Mouse (Mus musculus) neural tube, embryonic 14.5 days (tissue): Measurements from ENCODE around the gene Rab11a. TPM values are rescaled to one million over a fixed set of nuclear protein-coding genes. Genes with fewer than 3 reads are reported as not detected.
"Not testable (repeated sequence)": the region's sequence is repeated elsewhere in the genome, so short reads cannot be mapped to it uniquely, and the experiment has no call there.

Experiments used
- ATAC-seq: fragments of 200-750 bp; cut with Nextera tagmentation; 2 replicates; pipeline ENCODE4 v1.8.0; 2017; ENCODE audit warnings: low read depth, mild to moderate bottlenecking, moderate TSS enrichment, moderate library complexity
- H3K27ac ChIP-seq: fragments of 300-500 bp; sonication (generic); 2 replicates; pipeline ENCODE4 v1.5.1; 2014; ENCODE audit warnings: low read depth, mild to moderate bottlenecking, control low read depth, low read length, moderate library complexity, mixed read lengths
- H3K27me3 ChIP-seq: fragments of 300-500 bp; sonication (generic); 2 replicates; pipeline ENCODE4 v1.6.1; 2014; ENCODE audit warnings: low read length; ENCODE audit not compliant: control insufficient read depth, insufficient read depth
- H3K36me3 ChIP-seq: fragments of 300-500 bp; sonication (generic); 2 replicates; pipeline ENCODE4 v1.6.1; 2014; ENCODE audit warnings: low read length, mixed read lengths; ENCODE audit not compliant: control insufficient read depth, insufficient read depth
- H3K4me1 ChIP-seq: fragments of 300-500 bp; sonication (generic); 2 replicates; pipeline ENCODE4 v1.6.1; 2014; ENCODE audit warnings: low read length; ENCODE audit not compliant: control insufficient read depth, insufficient read depth
- H3K4me2 ChIP-seq: fragments of 300-500 bp; sonication (generic); 2 replicates; pipeline ENCODE4 v1.6.1; 2014; ENCODE audit warnings: mild to moderate bottlenecking, low read depth, low read length, control low read depth
- H3K4me3 ChIP-seq: fragments of 300-500 bp; sonication (generic); 2 replicates; pipeline ENCODE4 v1.5.1; 2014; ENCODE audit warnings: low read depth, low read length, control low read depth, mixed read lengths
- H3K9ac ChIP-seq: fragments of 300-500 bp; sonication (generic); replicated peaks from 2 replicates; pipeline ENCODE4 v1.6.1; 2014; ENCODE audit warnings: low read depth, mild to moderate bottlenecking, control low read depth, low read length, mixed read lengths
- H3K9me3 ChIP-seq: fragments of 300-500 bp; sonication (generic); 2 replicates; pipeline ENCODE4 v1.6.1; 2016; ENCODE audit warnings: low read length; ENCODE audit not compliant: control insufficient read depth
- WGBS: fragments of 180-500 bp; shearing (Covaris S2); extraction: QIAGEN DNeasy Blood & Tissue Kit; methylation state at CpG from one replicate; pipeline ENCODE4 v1.1.7; 2014; 5-methylcytosine and 5-hydroxymethylcytosine counted together
- polyA plus RNA-seq: library from polyadenylated mRNA; unstranded; fragments of >200 nt; fragmentation: Nextera tagmentation; extraction: Ambion mirVana; gene quantifications from 2 replicates; pipeline ENCODE4 v1.2.1, GENCODE M21; 2014

Gene Rab11a
- polyA plus RNA-seq, 1 experiment from 2014 or later = 457 TPM

DNA sequence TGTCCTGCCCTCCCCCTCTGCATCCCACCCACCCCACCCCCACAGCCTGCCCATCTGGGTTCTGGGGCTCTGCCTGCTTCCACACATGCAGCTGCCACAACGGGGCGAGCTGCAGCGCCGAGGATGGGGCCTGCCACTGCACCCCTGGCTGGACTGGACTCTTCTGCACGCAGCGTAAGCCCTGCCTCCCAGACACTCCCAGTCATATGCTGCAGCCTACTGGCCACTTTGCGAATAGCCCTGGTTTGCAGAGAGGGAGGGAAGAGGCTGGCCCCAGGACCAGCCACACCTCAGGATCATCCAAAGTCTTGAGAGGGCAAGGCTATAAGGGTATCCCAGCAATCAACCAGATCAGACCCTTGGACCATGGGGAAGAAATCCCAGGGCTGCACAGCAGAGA, 46.4 kb downstream of the Rab11a start:
- H3K4me2 ChIP-seq = no peak overlapping the region
- peaks cover 7% of the 10 kb centered on the region; the same call in 1 of the 2 replicates for H3K36me3 ChIP-seq
- H3K9me3 ChIP-seq = no peaks in the 10 kb centered on the region
- no peak overlapping the region for H3K4me3 ChIP-seq
- 5% methylated on average over 7 of the region's 7 CpGs for WGBS
- H3K27ac ChIP-seq = no peak overlapping the region
- H3K27me3 ChIP-seq = no peaks in the 10 kb centered on the region
- H3K4me1 ChIP-seq = no peaks in the 10 kb centered on the region
- peak; percentile 74; the same call in 1 of the 2 replicates for ATAC-seq
- H3K9ac ChIP-seq = peak overlapping the region; percentile 5; the same call in 1 of the 2 replicates

DNA sequence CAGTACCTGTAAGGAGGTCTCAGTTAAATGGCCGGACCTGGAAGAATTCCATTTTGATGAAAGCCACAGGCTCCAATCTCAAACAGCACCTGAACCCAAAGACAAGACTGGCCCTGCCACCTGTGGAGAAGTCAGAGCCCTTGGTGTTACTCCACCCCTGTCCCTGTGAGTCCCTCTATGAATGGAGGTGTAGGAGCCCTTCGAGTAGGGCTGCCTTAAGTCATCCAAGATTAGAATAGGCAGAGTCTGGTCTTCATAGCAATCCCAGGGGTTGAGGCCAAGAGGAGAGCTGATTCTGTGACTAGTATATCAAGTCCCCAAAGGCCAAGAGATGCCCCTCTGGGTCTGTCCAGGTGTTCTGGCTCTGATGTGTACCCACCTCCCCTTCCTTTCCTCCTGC, 46.8 kb downstream of the Rab11a start:
- no peak overlapping the region for H3K4me2 ChIP-seq
- H3K36me3 ChIP-seq = peaks cover 7% of the 10 kb centered on the region; the same call in 1 of the 2 replicates
- H3K4me3 ChIP-seq = no peak overlapping the region
- WGBS = 85% methylated on average over 2 of the region's 2 CpGs
- H3K9ac ChIP-seq = peak overlapping the region; percentile 5; the same call in 1 of the 2 replicates
- H3K4me1 ChIP-seq = no peaks in the 10 kb centered on the region
- ATAC-seq = 0 out of 2 replicates have a peak, but pooled peaks have one; percentile 12
- no peaks in the 10 kb centered on the region for H3K9me3 ChIP-seq
- no peak overlapping the region for H3K27ac ChIP-seq
- no peaks in the 10 kb centered on the region for H3K27me3 ChIP-seq

DNA sequence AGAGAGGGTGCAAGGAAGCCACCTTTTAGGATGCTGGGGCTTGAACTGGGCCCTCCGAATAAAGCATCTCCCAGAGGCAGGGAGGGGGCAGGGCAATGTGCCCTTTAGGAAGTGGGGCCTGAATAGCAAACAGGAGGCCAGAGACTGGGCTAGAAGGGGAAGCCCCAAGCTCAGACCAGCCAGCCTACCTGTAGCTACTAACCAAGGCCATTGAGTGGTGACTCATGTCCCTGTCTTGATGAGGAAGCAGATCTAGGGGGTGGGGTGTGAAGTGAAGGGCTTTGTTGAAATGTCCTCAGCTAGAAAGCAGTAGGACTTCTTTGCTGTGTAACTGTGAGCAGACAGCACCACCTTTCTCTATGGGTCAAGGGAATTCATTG, 49.6 kb downstream of the Rab11a start:
- WGBS = 70% methylated on average over 1 of the region's 1 CpGs
- Histone ChIP-seq H3K4me3 (no peak overlapping the region), H3K27ac (no peak overlapping the region), H3K9ac (no peak overlapping the region), H3K4me1 (no peaks in the 10 kb centered on the region), H3K36me3 (no peaks in the 10 kb centered on the region), H3K4me2 (no peak overlapping the region), H3K9me3 (no peaks in the 10 kb centered on the region), H3K27me3 (no peaks in the 10 kb centered on the region)
- no peak for ATAC-seq

DNA sequence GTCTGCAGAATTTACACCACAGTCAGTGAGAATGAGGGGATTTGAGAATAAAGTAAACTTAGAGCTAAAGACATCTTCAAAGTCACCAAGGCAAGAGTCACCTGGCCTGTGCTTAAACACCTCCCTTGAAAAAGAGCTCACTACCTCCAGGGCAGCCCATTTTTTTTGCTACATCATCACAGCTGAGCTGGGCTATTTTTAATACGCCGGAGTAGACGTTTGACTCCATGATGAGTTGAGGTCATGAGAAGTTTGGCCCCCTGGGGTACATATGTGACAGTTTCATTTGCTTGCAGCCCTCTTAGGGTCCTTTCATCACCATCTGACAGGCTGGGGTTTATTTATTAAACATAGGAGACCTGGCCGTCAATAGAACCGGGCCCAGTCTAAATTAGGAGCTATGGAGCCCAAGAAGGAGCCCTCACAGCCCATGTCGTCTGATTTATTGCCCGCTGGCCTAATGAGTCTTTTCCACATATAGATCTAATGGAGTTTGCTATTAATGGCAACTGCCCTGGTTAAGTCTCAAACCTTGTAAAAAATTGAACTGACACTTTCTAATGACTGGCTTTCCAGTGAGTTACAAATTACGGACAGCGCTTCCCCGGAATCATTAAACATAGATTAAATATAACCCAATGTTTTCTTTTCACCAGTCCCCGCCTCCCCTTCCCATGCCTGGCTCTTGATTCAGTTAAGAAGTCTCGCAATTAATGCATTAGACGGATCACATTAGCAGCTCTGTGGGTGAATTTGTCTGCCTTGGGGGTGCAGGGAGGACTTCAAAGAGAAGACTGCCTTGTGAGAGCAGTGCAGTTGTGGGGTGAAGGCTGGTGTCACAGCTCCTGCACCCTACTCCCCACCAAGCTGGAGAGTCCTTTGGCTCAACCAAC, 50.2 kb downstream of the Rab11a start:
- 36% methylated on average over 13 of the region's 13 CpGs for WGBS
- Histone ChIP-seq H3K4me2 (no peak overlapping the region), H3K27me3 (no peaks in the 10 kb centered on the region), H3K4me3 (no peak overlapping the region), H3K9ac (no peak overlapping the region), H3K27ac (no peak overlapping the region), H3K9me3 (no peaks in the 10 kb centered on the region), H3K4me1 (no peaks in the 10 kb centered on the region), H3K36me3 (no peaks in the 10 kb centered on the region)
- ATAC-seq = no peak

DNA sequence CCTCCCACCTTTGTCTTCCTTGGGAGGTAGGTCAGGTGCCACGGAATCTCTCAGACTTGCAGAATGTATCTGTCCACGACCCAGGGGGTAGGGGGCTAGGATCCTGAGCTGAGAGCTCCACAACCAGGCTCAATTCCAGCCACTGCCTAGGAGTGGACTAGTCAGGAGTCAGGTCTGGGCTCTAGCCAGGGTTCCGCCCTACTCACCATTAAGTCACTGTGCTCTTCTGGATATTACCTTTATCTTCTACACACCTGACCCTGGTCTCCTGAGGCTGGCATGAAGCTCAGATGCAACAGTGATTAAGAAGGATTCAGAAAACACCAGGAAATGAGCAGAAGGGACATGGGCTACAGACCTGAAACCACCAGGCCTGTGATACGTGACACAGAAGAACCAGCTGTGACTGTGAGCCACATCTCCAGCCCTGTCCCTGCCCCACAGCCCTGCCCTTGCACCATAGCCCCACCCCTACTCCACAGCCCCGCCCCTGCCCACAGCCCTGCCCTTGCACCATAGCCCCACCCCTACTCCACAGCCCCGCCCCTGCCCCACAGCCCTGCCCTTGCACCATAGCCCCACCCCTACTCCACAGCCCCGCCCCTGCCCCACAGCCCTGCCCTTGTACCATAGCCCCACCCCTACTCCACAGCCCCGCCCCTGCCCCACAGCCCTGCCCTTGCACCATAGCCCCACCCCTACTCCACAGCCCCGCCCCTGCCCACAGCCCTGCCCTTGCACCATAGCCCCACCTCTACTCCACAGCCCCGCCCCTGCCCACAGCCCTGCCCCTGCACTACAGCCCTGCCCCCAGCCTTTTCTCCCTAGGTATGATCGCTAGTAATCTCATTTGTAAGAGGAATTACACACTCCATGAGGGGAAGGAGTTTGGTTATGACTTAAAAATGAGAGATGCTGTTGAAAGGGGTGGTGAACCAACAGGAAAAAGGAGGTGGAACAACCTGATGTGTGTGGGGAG, 65.9 kb downstream of the Rab11a start:
- not testable (repeated sequence) for H3K4me1 ChIP-seq, H3K9me3 ChIP-seq, H3K4me3 ChIP-seq, H3K4me2 ChIP-seq, H3K27me3 ChIP-seq, H3K27ac ChIP-seq, H3K9ac ChIP-seq, ATAC-seq, H3K36me3 ChIP-seq
- WGBS = 51% methylated on average over 6 of the region's 11 CpGs

DNA sequence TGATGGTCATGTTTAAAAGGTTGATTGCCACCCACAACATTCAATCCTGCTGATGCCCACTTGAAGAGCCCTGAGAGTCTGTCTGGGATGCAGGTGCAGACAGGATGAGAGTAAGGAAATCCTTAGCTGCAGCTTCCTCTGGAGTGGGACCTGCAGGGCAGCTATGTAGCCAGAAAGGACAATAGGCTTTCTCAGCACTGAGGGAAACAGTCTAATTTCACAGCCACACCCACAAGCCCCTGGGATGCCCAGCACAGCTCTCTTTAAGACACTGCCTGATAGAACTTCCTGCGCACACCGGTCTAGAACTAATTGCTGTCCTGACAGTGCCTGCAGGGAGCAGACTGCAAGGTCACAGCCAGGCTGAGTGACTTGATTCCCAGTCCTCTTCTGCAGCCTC, 69.6 kb downstream of the Rab11a start:
- Histone ChIP-seq H3K27ac (no peak overlapping the region), H3K4me3 (no peak overlapping the region), H3K9me3 (no peaks in the 10 kb centered on the region), H3K9ac (no peak overlapping the region), H3K27me3 (no peaks in the 10 kb centered on the region), H3K36me3 (no peaks in the 10 kb centered on the region), H3K4me2 (no peak overlapping the region), H3K4me1 (peaks cover 14% of the 10 kb centered on the region; the same call in 1 of the 2 replicates)
- 34% methylated on average over 2 of the region's 2 CpGs for WGBS
- no peak for ATAC-seq

DNA sequence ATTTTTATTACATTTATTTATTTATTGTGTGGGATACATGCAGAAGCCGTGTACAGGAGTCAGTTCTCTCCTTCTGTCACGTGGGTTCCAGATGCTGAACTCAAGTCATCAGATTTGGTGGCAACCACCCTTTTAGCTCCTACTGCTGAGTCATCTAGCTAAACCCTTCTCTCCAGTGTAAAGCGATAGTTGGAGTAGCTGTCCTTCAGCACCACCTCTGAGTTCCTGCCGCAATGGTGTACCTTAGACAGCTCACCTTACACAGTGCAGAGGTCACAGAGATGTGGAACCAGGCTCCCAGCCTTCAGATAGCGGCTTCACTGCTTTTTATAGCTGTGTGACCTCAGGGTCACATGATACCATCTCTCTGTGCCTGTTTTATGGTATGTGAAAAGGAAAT, 70.0 kb downstream of the Rab11a start:
- Histone ChIP-seq H3K4me1 (peaks cover 14% of the 10 kb centered on the region; the same call in 1 of the 2 replicates), H3K36me3 (no peaks in the 10 kb centered on the region), H3K4me3 (no peak overlapping the region), H3K27ac (no peak overlapping the region), H3K9me3 (no peaks in the 10 kb centered on the region), H3K4me2 (no peak overlapping the region), H3K27me3 (no peaks in the 10 kb centered on the region), H3K9ac (no peak overlapping the region)
- ATAC-seq = no peak
- 14% methylated on average over 5 of the region's 5 CpGs for WGBS

DNA sequence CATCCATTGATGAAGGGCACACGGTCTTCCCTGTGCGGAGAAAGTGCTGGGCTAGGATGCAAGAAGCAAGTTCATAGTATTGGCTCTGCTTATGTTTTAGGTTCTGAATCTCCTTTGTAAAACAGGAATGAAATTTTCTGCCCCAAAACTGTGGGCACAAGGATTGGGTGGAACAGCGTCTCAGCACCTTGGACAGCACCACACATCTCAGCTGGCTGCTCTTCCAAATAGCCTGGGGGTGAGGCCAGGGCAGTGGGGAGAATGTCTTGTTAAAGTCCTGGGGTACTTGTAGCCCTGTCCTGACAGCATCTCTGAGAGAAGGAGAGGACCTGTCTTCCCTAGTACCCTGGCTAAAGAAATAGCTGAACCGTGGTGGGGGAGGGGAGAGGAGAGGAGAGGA, 71.0 kb downstream of the Rab11a start:
- 41% methylated on average over 4 of the region's 4 CpGs for WGBS
- no peak for ATAC-seq

More for the DNA sequence above, 71.0 kb downstream of the Rab11a start:
- Histone ChIP-seq H3K36me3 (no peaks in the 10 kb centered on the region), H3K9ac (no peak overlapping the region), H3K4me1 (peaks cover 14% of the 10 kb centered on the region; the same call in 1 of the 2 replicates), H3K4me3 (no peak overlapping the region), H3K9me3 (no peaks in the 10 kb centered on the region), H3K27ac (no peak overlapping the region), H3K4me2 (no peak overlapping the region), H3K27me3 (no peaks in the 10 kb centered on the region)
